Mouse (Mus musculus) kidney, adult 18-20 months (tissue): ENCODE measurements around the gene Trim2.
A peak's percentile ranks its signal among the peaks of the same experiment; 100 is the strongest.

Experiments used
- DNase-seq: peaks from one replicate; pipeline ENCODE4 v3.0.0; 2021

Trim2 gene

DNA sequence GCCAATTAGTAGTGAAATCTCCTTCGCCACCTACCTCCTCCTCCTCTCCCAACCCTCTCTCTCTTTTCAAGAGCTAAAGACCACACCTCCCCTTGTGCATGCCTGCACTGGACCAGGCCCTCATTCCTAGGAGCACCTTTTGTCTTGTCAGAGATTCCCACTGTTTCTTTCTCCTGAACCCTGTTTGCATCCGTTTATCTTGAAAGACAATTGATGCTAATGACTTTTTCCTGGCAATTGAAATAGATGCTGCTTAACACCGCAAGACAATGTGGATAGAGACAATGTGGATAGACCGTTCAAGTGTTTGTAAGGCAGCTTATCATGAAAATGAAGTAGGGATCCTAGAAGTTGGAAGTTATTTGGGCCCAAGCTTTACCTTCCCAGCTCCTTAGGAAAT, 125.0 kb downstream of the Trim2 start:
- no peak for DNase-seq

DNA sequence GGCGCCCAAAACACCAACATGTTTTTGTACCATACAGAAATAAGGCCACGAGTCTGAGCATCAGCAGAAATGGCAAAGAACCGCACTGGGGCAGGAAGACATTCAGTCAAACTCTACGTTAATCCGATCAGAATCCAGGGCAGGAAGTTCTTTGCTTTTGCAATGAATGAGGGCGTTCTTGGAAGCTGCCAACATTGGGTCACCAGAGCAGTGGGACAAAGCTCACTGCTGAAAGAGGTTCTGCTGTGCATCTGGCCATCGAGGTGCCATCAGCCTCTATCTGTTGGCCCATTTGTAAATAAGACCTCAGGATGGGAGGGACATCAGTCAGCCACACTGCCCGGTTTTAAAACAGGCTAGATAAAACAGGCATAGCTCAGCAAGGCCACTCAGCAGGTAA, 125.6 kb downstream of the Trim2 start:
- DNase-seq = no peak

GRCm38 (mm10) chr3:84180304-84180703, 126.4 kb downstream of the Trim2 start:
- DNase-seq = no peak

DNA sequence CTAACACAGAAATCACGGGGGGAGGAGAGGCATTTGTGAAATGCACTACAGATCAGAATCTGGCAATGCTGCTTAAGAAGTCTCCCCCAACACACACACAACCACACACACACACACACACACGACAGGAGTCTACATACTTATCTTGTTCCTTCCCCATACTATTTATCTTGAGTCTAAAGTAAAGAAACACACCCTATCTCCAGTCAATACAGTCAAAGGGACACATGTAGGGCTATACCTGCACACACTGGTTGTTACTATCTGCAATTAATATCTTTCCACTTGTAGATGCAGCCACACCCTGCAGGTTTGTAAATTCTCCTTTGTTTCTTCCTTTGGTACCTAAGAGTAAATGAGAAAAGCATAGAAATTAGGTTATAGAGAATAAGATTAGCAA, 128.8 kb downstream of the Trim2 start:
- no peak for DNase-seq

DNA sequence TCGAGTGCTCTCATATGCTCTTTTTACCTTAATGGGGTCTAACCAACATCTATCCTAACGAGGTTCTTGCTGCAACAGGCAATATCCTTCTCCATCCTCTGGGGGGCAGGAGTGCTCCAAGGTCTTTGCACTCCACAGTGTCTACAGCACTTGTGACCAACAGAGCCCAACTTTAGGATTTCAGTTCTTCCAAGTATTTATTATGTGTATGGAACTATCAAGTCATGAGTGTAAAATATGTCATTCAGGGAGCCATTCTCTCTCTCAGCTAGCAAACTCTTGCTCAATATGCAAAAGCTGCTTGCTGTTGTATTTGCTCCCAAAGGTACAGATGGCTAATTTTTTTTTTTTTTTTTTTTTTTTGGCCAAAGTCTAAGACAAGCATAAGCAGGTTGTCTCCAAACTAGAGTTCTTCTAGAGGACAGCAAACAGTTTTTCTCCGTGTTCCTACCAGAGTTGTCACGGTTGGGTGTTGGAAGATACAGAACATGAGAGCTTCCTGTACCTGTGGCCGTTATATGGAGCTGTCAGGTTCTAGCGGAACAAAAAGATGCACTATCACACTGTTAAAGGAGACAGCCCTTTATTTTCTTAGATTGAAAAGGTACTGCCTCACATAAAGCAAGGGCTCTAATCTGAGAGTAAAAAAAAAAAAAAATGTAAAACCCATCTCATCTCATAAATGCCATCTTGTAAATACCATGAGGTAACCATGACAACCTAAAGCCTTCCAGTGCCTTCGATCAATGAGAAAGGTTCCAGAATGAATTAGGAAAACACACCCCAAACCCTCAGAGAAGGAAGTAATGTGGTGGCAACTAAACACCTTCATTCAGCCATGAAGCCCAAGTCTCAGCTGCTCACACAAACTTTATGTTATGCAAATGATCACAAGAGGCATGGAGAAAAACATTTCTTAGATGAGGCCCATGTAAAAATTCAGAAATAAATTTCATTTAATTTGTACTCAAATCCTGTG, 131.1 kb downstream of the Trim2 start:
- peak; percentile 78 for DNase-seq

GRCm38 (mm10) chr3:84173581-84174154, 133.0 kb downstream of the Trim2 start, which contains the start of gene Gm6525:
TSS of gene Gm6525 (plus strand) at chr3:84174104.
- no peak for DNase-seq

GRCm38 (mm10) chr3:84172406-84172805, 134.3 kb downstream of the Trim2 start:
- no peak for DNase-seq

DNA sequence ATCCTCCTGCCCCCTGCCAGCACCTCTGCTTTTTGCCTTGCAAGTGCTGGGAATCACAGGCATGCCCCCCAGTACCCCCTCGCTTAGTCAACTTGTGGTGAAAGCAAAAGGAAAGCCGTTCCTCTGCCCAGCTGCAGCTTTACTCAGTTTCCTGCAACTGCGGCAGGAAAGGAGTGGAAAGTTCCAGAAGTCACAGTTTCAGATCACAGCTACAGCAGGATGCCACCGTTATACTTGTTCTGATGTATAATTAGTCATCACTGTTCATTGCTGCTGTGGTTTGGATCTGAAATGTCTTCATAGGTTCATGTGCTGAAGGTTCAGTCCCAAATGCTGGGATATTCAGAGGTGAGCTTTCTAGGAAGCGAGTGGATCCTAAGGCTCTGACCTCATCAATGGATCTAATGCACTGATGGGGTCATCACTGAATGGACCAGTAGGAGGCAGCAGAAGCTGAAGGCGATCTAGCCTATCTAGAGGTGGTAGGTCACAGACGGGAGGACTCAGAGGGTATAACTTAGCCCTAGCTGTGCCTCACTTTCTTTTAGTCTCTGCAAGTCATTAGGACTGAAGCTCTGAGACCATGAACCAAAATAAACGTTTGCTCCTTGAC, 137.2 kb downstream of the Trim2 start:
- no peak for DNase-seq

- DNase-seq = no peak
Measured at GRCm38 (mm10) chr3:84168943-84169342, 137.7 kb downstream of the Trim2 start.

- no peak for DNase-seq
Measured at GRCm38 (mm10) chr3:84166073-84166472, 140.6 kb downstream of the Trim2 start.

DNA sequence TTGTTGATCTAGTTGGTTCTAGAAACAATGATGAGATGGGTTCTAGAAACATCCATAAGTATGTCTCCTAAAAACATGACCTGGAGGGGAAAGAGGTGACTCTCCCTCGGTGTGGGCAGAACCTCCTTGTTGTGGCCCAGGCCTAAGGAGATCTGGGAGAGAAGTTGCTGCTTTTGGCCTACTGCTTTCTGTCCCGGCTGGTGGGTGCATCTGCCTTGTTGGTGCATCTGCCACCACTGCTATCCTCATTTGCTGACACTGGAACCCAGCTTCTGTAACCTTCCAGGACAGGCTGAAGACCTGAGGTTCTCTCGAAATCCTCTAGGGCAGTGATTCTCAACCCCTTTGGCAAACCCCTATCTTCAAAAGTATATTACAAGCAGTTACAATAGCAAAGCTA, 141.3 kb downstream of the Trim2 start:
- no peak for DNase-seq

DNA sequence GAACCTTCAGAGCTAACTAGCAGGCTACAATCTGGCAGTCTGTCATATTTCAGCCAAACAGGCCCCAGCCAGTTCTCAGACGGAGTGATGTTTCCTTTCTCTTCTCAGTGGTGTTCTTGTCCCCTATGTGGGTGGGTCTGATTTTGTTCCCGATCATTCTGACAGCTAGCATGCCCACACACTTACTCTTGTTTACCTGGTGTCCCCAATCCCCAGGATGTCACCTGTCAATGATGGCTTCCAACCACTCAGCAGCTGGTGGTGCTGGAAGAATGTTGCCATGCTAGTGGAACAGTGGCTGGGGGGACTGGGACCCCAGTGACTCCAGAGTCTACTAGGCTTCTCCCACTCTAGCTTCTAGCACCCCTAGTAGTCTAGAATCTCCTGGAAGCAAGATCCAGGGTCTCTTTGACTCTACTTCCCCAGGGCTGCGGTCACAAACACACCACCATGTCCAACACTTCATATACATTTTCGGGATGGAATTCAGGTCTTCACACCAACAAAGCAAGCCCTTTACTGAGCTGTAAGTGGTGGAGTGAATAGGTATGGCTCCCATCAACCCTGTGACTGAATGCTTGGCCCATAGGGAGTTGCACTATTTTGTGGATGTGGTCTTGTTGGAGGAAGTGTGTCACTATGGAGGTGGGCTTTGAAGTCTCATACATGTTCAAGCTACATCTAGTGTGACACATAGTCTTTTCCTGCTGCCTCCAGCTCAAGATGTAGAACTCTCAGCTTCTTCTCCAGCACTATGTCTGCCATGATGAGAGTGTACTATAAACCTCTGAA, 148.9 kb downstream of the Trim2 start:
- DNase-seq = no peak

GRCm38 (mm10) chr3:84157011-84157410, 149.7 kb downstream of the Trim2 start:
- DNase-seq = no peak

DNA sequence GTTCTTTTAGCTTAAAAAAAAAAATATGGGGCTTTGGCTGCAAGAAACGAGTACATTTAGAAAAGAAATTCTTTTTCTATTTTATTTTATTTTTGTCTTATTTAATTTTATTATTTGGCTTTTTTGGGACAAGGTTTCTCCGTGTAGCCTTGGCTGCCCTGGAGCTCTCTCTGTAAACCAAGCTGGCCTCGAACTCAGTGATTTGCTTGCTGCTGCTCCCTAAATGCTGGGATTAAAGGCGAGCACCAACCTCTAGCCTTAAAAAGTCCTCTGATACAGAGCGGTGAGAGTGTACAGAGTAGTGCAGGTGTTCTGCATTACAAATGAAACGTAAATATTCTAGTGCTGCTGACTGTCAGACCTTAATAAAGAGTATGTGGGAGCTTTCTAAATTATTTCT, 150.6 kb downstream of the Trim2 start:
- no peak for DNase-seq

DNA sequence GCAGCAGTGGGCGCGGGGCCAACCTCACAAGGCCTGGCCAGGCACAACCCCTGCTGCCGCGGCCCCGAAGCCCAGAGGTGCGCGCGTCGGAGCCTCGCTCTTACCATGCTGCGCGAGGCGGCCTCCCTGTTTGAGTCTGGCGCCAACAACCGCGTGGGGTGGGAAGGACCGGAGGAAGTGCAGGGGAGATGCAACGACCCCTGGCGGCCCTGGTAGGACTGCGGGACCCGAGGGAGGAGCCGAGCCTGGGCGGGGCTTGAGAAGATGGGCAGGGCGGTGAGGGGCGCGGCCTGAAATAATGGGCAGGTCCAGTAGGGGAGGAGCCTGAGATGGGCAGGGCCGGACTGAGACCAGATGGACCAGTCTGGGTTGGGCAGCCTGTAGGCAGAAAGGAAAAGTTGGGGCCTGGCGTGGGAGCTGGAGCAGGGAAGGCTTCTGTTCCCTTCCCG, 151.1 kb downstream of the Trim2 start, which contains the start of gene Mnd1:
Gene Mnd1, minus strand, starts transcription at position 229 of the 449 bp plus-strand sequence.
- DNase-seq = peak; percentile 99

DNA sequence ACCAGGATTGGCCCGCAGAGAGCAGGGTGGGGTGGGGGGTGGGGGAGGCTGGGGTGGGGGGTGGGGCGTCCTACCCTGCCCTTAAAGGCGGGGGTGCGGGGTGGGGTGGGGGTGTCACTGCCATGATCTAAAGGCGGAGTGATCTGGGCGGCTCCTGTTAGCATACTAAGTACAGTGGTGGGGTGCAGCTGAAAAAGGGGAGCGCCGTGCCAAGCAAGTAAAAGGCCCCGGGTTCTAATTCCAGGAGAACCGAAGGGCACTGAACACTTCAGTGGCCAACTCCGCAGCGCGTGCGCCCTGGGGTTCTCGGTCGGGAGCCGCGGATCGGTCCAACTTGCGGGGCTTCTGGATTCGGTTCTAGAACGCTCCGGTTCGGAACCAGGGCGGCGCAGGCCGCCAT, 151.5 kb downstream of the Trim2 start:
- DNase-seq = no peak

- no peak for DNase-seq
Measured at GRCm38 (mm10) chr3:84154721-84155141, 151.9 kb downstream of the Trim2 start.

GRCm38 (mm10) chr3:84149831-84150230, 156.8 kb downstream of the Trim2 start:
- DNase-seq = no peak

DNA sequence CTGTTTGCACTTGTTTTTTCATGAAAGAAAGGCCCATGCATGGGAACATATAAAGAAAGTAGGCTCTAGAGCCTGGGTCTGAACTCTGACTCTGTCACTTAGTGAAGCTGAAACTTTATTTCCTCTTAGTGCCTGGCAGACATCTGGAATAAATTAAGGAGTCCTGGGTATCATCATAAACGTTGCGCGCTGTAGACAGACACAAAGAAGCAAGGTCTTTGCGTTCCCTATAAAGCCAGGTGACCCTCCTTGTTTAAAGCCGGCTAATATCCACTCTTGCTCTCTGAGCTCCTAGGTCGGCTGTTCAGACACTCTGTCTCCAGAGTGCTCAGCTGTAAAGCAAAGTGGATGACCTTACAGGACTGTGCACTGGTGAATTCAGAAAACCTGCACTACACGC, 165.7 kb downstream of the Trim2 start:
- DNase-seq = no peak

DNA sequence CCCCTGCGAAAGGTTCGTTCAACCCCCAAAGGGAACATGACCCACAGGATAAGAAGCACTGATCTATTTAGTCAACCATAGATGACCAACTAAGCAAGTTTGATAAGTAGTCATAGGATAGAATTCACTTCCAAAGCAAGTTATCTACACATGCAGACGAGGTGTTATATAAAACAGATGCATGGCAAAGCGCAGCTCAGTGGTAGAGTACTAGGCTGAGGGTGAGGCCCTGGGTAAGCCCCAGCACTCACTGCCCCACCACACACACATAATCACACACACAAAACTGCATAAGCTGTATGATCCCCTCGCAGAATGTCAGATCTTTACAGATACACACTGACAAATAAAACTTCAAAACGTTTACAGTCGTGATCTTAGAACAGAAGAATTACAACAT, 170.2 kb downstream of the Trim2 start:
- DNase-seq = no peak

- DNase-seq = no peak
Measured at GRCm38 (mm10) chr3:84135933-84136332, 170.7 kb downstream of the Trim2 start.

DNA sequence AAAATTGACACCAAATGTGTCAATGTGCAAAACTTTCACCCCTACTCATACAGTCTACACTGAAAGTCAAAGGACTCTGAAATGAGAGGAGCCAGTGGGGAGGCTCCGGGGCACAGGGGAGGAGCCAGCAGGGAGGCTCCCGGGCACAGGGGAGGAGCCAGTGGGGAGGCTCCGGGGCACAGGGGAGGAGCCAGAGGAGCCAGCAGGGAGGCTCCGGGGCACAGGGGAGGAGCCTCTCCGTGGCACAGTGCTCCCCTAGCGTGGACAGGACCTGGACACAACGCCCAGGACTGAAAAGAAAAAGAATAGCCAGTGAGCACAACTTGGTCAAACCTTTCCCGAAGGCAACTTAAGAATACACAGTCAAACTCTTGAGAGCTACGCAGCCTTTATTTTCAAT, 171.3 kb downstream of the Trim2 start:
- DNase-seq = peak; percentile 37

GRCm38 (mm10) chr3:84131369-84131768, 175.3 kb downstream of the Trim2 start:
- DNase-seq = no peak
